Mouse (Mus musculus) neutrophil, adult 5-6 weeks (primary cell): ENCODE results near the gene H2-M1. TPM values are rescaled to one million over a fixed set of nuclear protein-coding genes. Genes with fewer than 3 reads are reported as not detected.

Experiments used
- ATAC-seq: fragments of 151-379, 151-347 bp; 2 replicates; pipeline ENCODE4 v1.8.0; 2017; ENCODE audit warnings: mild to moderate bottlenecking, moderate TSS enrichment; ENCODE audit not compliant: insufficient number of reproducible peaks, poor library complexity, low FRiP score, severe bottlenecking; ENCODE audit errors: extremely low read depth
- total RNA-seq: library from RNA; stranded (forward); fragments of 200-1000 nt; gene quantifications from 2 replicates; pipeline ENCODE4 v1.2.3, GENCODE M21; 2017

Gene H2-M1
- total RNA-seq, result not detected in 2 replicates

GRCm38 (mm10) chr17:36672119-36672518 is at the start of gene H2-M1:
Gene H2-M1, minus strand, starts transcription at chr17:36672219.
- no peak for ATAC-seq

- ATAC-seq, result no peak
Observed at GRCm38 (mm10) chr17:36697693-36698092, 25.7 kb upstream of the H2-M1 start.

GRCm38 (mm10) chr17:36642566-36642965 is 29.5 kb downstream of the H2-M1 start, which contains the start of gene H2-M9:
Gene H2-M9, minus strand, starts transcription at chr17:36642666.
- ATAC-seq, result no peak

Other genes with a start within 250 kb of the H2-M1 start
- not detected in 2 replicates for gene H2-M10.4, start 209.9 kb downstream of the H2-M1 start, total RNA-seq
- gene H2-M11, start 125.1 kb downstream of the H2-M1 start, total RNA-seq, result not detected in 2 replicates
- gene H2-M9, start 29.6 kb downstream of the H2-M1 start, total RNA-seq, result not detected in 2 replicates
- gene H2-M10.5, start 100.7 kb upstream of the H2-M1 start, total RNA-seq, result not detected in 2 replicates
- gene H2-M10.6, start 140.0 kb upstream of the H2-M1 start, total RNA-seq, result not detected in 2 replicates
- 81.9 and 95.2 TPM in 2 replicates for gene Trim26, start 164.9 kb upstream of the H2-M1 start, total RNA-seq
- gene Trim15, start 195.0 kb upstream of the H2-M1 start, total RNA-seq, result not detected in 2 replicates
- 4.7 and 6.0 TPM in 2 replicates for gene Trim10, start 197.4 kb upstream of the H2-M1 start, total RNA-seq
- not detected in 2 replicates for gene Trim40, start 217.9 kb upstream of the H2-M1 start, total RNA-seq
- not detected in 2 replicates for gene Trim31, start 225.9 kb upstream of the H2-M1 start, total RNA-seq